Mouse (Mus musculus): ENCODE data around the gene Epor. TPM values are rescaled to one million over a fixed set of nuclear protein-coding genes. Genes with fewer than 3 reads are reported as not detected.

Gene Epor
- polyA plus RNA-seq, 1 experiment, result 152 TPM

- no peak overlapping the region for H3K27ac ChIP-seq (ENCODE audit: control insufficient read depth, insufficient read depth, low read depth, low read length, poor library complexity)
- TF ChIP-seq CTCF (IDR thresholded peaks at IDR 0.05; ENCODE audit: control insufficient read depth, insufficient read depth, low read length) (no peak), POLR2A (IDR thresholded peaks at IDR 0.05; ENCODE audit: borderline replicate concordance, control insufficient read depth, low read depth, low read length) (no peak)
- WGBS, result 80% methylated on average over 4 of the region's 4 CpGs
Observed at GRCm38 (mm10) chr9:21938234-21938855, 25.0 kb downstream of the Epor start.

DNA sequence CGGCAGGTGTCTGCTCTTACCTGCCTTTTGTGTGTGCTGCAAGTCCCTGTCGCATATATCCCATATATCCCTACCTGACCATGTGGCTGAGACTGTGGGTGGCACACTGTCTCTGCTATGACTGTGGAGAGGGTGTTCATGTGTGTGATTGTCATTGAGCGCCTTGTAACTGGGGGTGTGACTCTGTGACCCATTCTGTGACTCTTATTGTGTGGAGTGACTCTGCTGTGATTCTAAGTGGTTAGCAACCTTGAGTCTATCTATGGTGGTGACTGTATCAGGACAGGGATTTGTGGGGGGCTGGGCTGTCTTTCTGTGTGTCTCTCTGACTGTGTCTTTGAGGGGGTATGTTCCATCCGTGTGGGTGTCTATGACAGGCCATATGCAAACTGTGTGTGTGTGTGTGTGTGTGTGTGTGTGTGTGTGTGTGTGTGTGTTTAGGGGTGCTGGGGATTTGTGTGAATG, 25.6 kb downstream of the Epor start:
- WGBS, result 86% methylated on average over 4 of the region's 4 CpGs
- H3K27ac ChIP-seq (ENCODE audit: control insufficient read depth, insufficient read depth, low read depth, low read length, poor library complexity), result no peak overlapping the region
- H3K4me1 ChIP-seq (ENCODE audit: control insufficient read depth, insufficient read depth, low read length), result no peaks in the 10 kb centered on the region
- TF ChIP-seq CTCF (IDR thresholded peaks at IDR 0.05; ENCODE audit: control insufficient read depth, insufficient read depth, low read length) (no peak), POLR2A (IDR thresholded peaks at IDR 0.05; ENCODE audit: borderline replicate concordance, control insufficient read depth, low read depth, low read length) (no peak)
- H3K4me3 ChIP-seq (replicated peaks; ENCODE audit: control insufficient read depth, low read depth, low read length), result no peak overlapping the region

More at GRCm38 (mm10) chr9:21938234-21938855, 25.0 kb downstream of the Epor start:
- Histone ChIP-seq H3K4me3 (replicated peaks; ENCODE audit: control insufficient read depth, low read depth, low read length) (no peak overlapping the region), H3K4me1 (ENCODE audit: control insufficient read depth, insufficient read depth, low read length) (no peaks in the 10 kb centered on the region)

GRCm38 (mm10) chr9:21936692-21937570, 26.4 kb downstream of the Epor start, which contains the start of gene Plppr2:
Plppr2 (plus strand) TSS chr9:21937033.
- WGBS, result 4% methylated on average over 43 of the region's 43 CpGs
- Histone ChIP-seq H3K4me3 (replicated peaks; ENCODE audit: control insufficient read depth, low read depth, low read length) (peak within 1 kb of the TSS; percentile 49), H3K27ac (ENCODE audit: control insufficient read depth, insufficient read depth, low read depth, low read length, poor library complexity) (peak within 1 kb of the TSS; percentile 22; the same call in 1 of the 2 replicates), H3K4me1 (ENCODE audit: control insufficient read depth, insufficient read depth, low read length) (no peaks in the 10 kb centered on the region)
- no peak for TF ChIP-seq CTCF (IDR thresholded peaks at IDR 0.05; ENCODE audit: control insufficient read depth, insufficient read depth, low read length)
- TF ChIP-seq POLR2A (IDR thresholded peaks at IDR 0.05; ENCODE audit: borderline replicate concordance, control insufficient read depth, low read depth, low read length), result no peak

DNA sequence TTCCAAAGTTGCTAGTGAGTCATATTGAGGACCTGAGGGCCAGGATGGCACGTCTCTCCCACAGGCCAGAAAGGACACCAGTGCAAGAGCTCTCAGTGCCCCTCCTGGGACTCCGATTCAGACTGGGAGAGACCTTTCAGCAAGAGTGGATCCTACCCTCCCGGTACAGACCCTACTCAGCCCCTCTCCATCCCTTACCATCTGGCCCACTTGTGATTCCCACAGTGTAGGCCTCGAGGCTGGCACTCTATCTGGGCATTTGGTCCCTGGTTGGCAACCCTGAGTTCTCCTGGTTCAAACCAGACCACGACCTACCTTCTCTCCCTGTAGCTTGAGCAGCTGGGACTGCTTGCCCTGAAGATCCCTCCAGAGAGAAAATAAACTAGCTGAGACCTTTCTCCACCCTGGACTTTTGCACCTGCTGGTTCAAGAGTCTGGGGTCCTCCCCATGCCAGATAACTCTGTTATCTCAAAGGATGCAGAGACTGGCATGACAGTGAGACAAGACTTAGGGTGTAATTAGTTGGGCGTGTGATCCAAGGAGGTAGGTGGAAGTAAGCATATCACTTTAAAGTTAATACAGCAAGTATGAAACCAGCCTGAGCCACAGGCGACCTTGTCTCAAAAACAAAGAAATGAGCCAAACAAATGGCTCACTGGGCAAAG, 27.7 kb downstream of the Epor start:
- WGBS, result 66% methylated on average over 7 of the region's 7 CpGs
- Histone ChIP-seq H3K4me1 (ENCODE audit: control insufficient read depth, insufficient read depth, low read length) (no peaks in the 10 kb centered on the region), H3K27ac (ENCODE audit: control insufficient read depth, insufficient read depth, low read depth, low read length, poor library complexity) (no peak overlapping the region), H3K4me3 (replicated peaks; ENCODE audit: control insufficient read depth, low read depth, low read length) (no peak overlapping the region)
- TF ChIP-seq POLR2A (IDR thresholded peaks at IDR 0.05; ENCODE audit: borderline replicate concordance, control insufficient read depth, low read depth, low read length) (no peak), CTCF (IDR thresholded peaks at IDR 0.05; ENCODE audit: control insufficient read depth, insufficient read depth, low read length) (no peak)

DNA sequence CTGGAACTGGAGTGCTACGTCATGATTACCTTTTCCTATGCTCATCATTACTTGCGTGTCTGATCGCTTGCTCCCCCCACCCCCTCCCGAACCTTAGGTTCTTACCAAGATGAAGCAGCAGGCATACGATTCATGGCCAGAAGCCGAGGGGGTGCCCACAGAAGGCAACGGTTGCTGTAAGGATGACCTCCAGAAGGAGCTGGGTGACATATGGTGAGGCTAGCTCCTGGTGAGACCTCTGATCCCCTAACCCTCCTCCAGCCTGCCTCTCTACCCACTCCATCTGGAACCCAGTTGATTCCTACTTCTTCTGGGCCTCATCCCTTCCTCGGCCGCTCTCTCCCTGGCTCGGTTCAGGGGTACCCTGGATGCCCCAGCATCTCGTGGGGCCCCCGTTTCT, 29.3 kb downstream of the Epor start:
- Histone ChIP-seq H3K27ac (ENCODE audit: control insufficient read depth, insufficient read depth, low read depth, low read length, poor library complexity) (no peak overlapping the region), H3K4me3 (replicated peaks; ENCODE audit: control insufficient read depth, low read depth, low read length) (no peak overlapping the region), H3K4me1 (ENCODE audit: control insufficient read depth, insufficient read depth, low read length) (no peaks in the 10 kb centered on the region)
- WGBS, result 86% methylated on average over 12 of the region's 12 CpGs
- TF ChIP-seq POLR2A (IDR thresholded peaks at IDR 0.05; ENCODE audit: borderline replicate concordance, control insufficient read depth, low read depth, low read length) (no peak), CTCF (IDR thresholded peaks at IDR 0.05; ENCODE audit: control insufficient read depth, insufficient read depth, low read length) (no peak)

- no peak for TF ChIP-seq CTCF (IDR thresholded peaks at IDR 0.05; ENCODE audit: control insufficient read depth, insufficient read depth, low read length)
- no peak for TF ChIP-seq POLR2A (IDR thresholded peaks at IDR 0.05; ENCODE audit: borderline replicate concordance, control insufficient read depth, low read depth, low read length)
- WGBS, result 63% methylated on average over 12 of the region's 12 CpGs
- H3K4me3 ChIP-seq (replicated peaks; ENCODE audit: control insufficient read depth, low read depth, low read length), result no peak overlapping the region
- no peak overlapping the region for H3K27ac ChIP-seq (ENCODE audit: control insufficient read depth, insufficient read depth, low read depth, low read length, poor library complexity)
- no peaks in the 10 kb centered on the region for H3K4me1 ChIP-seq (ENCODE audit: control insufficient read depth, insufficient read depth, low read length)
Observed at GRCm38 (mm10) chr9:21932445-21933137, 30.7 kb downstream of the Epor start.

DNA sequence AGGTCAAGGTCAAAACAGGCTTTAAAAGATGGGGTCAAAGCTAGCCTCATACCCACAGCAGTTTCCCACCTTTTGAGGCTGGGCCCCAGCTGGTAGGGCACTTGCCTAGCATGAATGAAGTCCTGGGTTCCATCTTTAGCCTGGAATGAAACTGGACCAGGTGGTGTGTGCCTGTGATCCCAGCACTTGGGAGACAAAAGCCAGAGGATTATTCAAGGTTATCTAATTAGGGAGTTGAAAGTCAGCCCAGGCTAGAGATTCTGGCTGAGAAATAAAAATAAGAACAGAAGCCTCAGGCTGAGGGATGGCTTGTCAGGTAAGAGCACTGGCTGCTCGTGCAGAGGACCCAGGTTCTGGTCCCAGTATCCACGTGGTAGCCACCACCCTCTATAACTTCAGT, 31.3 kb downstream of the Epor start:
- Histone ChIP-seq H3K4me1 (ENCODE audit: control insufficient read depth, insufficient read depth, low read length) (no peaks in the 10 kb centered on the region; the same call in 1 of the 2 replicates), H3K4me3 (replicated peaks; ENCODE audit: control insufficient read depth, low read depth, low read length) (no peak overlapping the region), H3K27ac (ENCODE audit: control insufficient read depth, insufficient read depth, low read depth, low read length, poor library complexity) (no peak overlapping the region)
- WGBS, result 61% methylated on average over 2 of the region's 2 CpGs
- TF ChIP-seq CTCF (IDR thresholded peaks at IDR 0.05; ENCODE audit: control insufficient read depth, insufficient read depth, low read length) (no peak), POLR2A (IDR thresholded peaks at IDR 0.05; ENCODE audit: borderline replicate concordance, control insufficient read depth, low read depth, low read length) (no peak)
